8 mouse cellular contexts compared by ENCODE assay signal in genomic region chr19:3436840-3437239, GRCm38 (mm10). TPM values are rescaled to one million over a fixed set of nuclear protein-coding genes. Genes with fewer than 3 reads are reported as not detected.
DNase-seq lines count a peak whose midpoint lies in the region; ATAC-seq and TF ChIP-seq lines count a peak whose summit lies in the region.

No protein-coding gene starts in this region.

- H3K27ac ChIP-seq in midbrain, embryonic 15.5 days: no peak overlapping the region
- no peak overlapping the region for H3K27ac ChIP-seq in midbrain, embryonic 14.5 days (replicated peaks; ENCODE audit: low read depth, low read length)
- H3K27ac ChIP-seq in intestine, postnatal 0 days (ENCODE audit: low read depth, low read length): no peak overlapping the region

- ATAC-seq in cerebellum, adult (ENCODE audit: insufficient number of reproducible peaks, low FRiP score, low TSS enrichment): no peak
- 0 out of 2 replicates have a peak, but pooled peaks have one; percentile 51 for ATAC-seq in midbrain, embryonic 15.5 days (replicated peaks)
- no peak for ATAC-seq in midbrain, embryonic 14.5 days (ENCODE audit: low FRiP score, low TSS enrichment)
- peak; percentile 36 for ATAC-seq in intestine, postnatal 0 days

- H3K4me3 ChIP-seq in midbrain, embryonic 15.5 days: no peak overlapping the region
- H3K4me3 ChIP-seq in midbrain, embryonic 14.5 days (replicated peaks; ENCODE audit: low read depth, low read length): no peak overlapping the region
- H3K4me3 ChIP-seq in intestine, postnatal 0 days (ENCODE audit: low read depth, low read length): no peak overlapping the region

- TF ChIP-seq CTCF in intestine, postnatal 0 days (IDR thresholded peaks at IDR 0.05; ENCODE audit: low read depth): peak; percentile 73

- no peaks in the 10 kb centered on the region for H3K9me3 ChIP-seq in midbrain, embryonic 15.5 days
- H3K9me3 ChIP-seq in midbrain, embryonic 14.5 days (ENCODE audit: control insufficient read depth, low read length): no peaks in the 10 kb centered on the region
- H3K9me3 ChIP-seq in intestine, postnatal 0 days (ENCODE audit: control insufficient read depth): no peaks in the 10 kb centered on the region

- no peaks in the 10 kb centered on the region for H3K4me1 ChIP-seq in midbrain, embryonic 15.5 days
- H3K4me1 ChIP-seq in midbrain, embryonic 14.5 days (ENCODE audit: control insufficient read depth, insufficient read depth, low read length): no peaks in the 10 kb centered on the region
- H3K4me1 ChIP-seq in intestine, postnatal 0 days (replicated peaks; ENCODE audit: control insufficient read depth, insufficient read depth, low read length): no peaks in the 10 kb centered on the region

- H3K36me3 ChIP-seq in midbrain, embryonic 15.5 days (replicated peaks): no peaks in the 10 kb centered on the region
- no peaks in the 10 kb centered on the region for H3K36me3 ChIP-seq in midbrain, embryonic 14.5 days (ENCODE audit: control insufficient read depth, insufficient read depth, low read length)
- no peaks in the 10 kb centered on the region for H3K36me3 ChIP-seq in intestine, postnatal 0 days (ENCODE audit: control insufficient read depth, insufficient read depth)

- DNase-seq in cerebellum, postnatal 10 days: peak; percentile 55 to 71
- no peak for DNase-seq in midbrain, embryonic 14.5 days
- DNase-seq in naive thymus-derived CD4-positive, alpha-beta T cell, adult 2 months (ENCODE audit: low read depth): peak; percentile 41
- no peak for DNase-seq in frontal cortex, postnatal 36 days (ENCODE audit: low spot score in 2 of 2)
- DNase-seq in adipocyte (ENCODE audit: low spot score): no peak

- H3K27me3 ChIP-seq in midbrain, embryonic 15.5 days (replicated peaks): no peaks in the 10 kb centered on the region
- H3K27me3 ChIP-seq in midbrain, embryonic 14.5 days (ENCODE audit: control insufficient read depth, insufficient read depth, low read length): no peaks in the 10 kb centered on the region
- H3K27me3 ChIP-seq in intestine, postnatal 0 days (replicated peaks; ENCODE audit: control insufficient read depth, insufficient read depth, low read length): no peaks in the 10 kb centered on the region

- no peak overlapping the region for H3K9ac ChIP-seq in midbrain, embryonic 15.5 days
- no peak overlapping the region for H3K9ac ChIP-seq in midbrain, embryonic 14.5 days (replicated peaks; ENCODE audit: low read length)
- no peak overlapping the region for H3K9ac ChIP-seq in intestine, postnatal 0 days (ENCODE audit: low read depth, low read length)

- 60% methylated on average over 9 of the region's 9 CpGs for WGBS in midbrain, embryonic 15.5 days
- WGBS in midbrain, embryonic 14.5 days: 66% methylated on average over 9 of the region's 9 CpGs
- WGBS in intestine, postnatal 0 days: 58% methylated on average over 9 of the region's 9 CpGs

- no peak overlapping the region for H3K4me2 ChIP-seq in midbrain, embryonic 15.5 days
- H3K4me2 ChIP-seq in midbrain, embryonic 14.5 days (ENCODE audit: low read length): no peak overlapping the region
- H3K4me2 ChIP-seq in intestine, postnatal 0 days (replicated peaks; ENCODE audit: low read depth): no peak overlapping the region

RNA-seq across cellular contexts. Expression of gene Gal, which starts 22.5 kb away (rescaled TPM):
- 9.8 and 12.5 TPM in 2 replicates for polyA plus RNA-seq in midbrain, embryonic 15.5 days (2015; fragmentation: Nextera tagmentation; extraction: Ambion mirVana)
- polyA plus RNA-seq in midbrain, embryonic 14.5 days (2014; fragmentation: Nextera tagmentation; extraction: Ambion mirVana): 4.6 and 7.5 TPM in 2 replicates
- polyA plus RNA-seq in intestine, postnatal 0 days (2015; fragmentation: Nextera tagmentation; extraction: Ambion mirVana): 38.7 and 42.3 TPM in 2 replicates

RNA-seq across cellular contexts. Expression of gene Tesmin, which starts 48.2 kb away (rescaled TPM):
- 0.43 and 0.52 TPM in 2 replicates for polyA plus RNA-seq in midbrain, embryonic 15.5 days (2015; fragmentation: Nextera tagmentation; extraction: Ambion mirVana)
- 0.37 and 0.53 TPM in 2 replicates for polyA plus RNA-seq in midbrain, embryonic 14.5 days (2014; fragmentation: Nextera tagmentation; extraction: Ambion mirVana)
- 1.1 and 1.3 TPM in 2 replicates for polyA plus RNA-seq in intestine, postnatal 0 days (2015; fragmentation: Nextera tagmentation; extraction: Ambion mirVana)

Comparison
In these comparisons a context has a peak if more than half of its experiments do, and no peak if none do; other contexts are left out.
1. ATAC-seq: peak in midbrain, embryonic 15.5 days (single experiment) and intestine, postnatal 0 days (single experiment); none in cerebellum, adult (single experiment) and midbrain, embryonic 14.5 days (single experiment).
2. DNase-seq: peak in cerebellum, postnatal 10 days (2 of 2) and naive thymus-derived CD4-positive, alpha-beta T cell, adult 2 months (single experiment); none in midbrain, embryonic 14.5 days (single experiment), frontal cortex, postnatal 36 days (0 of 2) and adipocyte (single experiment).